Mouse (Mus musculus) cerebellum, adult 2 months (tissue): ENCODE data around the gene Ston1. TPM values are rescaled to one million over a fixed set of nuclear protein-coding genes. Genes with fewer than 3 reads are reported as not detected.

ENCODE experiments used
- DNase-seq, 2 experiments: peaks; one replicate each; pipeline ENCODE4 v3.0.0; 2021
- H3K27ac ChIP-seq: fragments of 200-500 bp; 2 replicates; pipeline ENCODE4 v1.5.1; 2012; ENCODE audit warnings: low read length, control low read depth, inconsistent platforms; ENCODE audit not compliant: insufficient read depth
- H3K27me3 ChIP-seq: fragments of 200-500 bp; 2 replicates; pipeline ENCODE4 v1.6.1; 2012; ENCODE audit warnings: inconsistent platforms, mild to moderate bottlenecking, low read length, moderate library complexity; ENCODE audit not compliant: control insufficient read depth, insufficient read depth
- H3K4me1 ChIP-seq: fragments of 200-500 bp; 2 replicates; pipeline ENCODE4 v1.6.1; 2011; ENCODE audit warnings: low read length; ENCODE audit not compliant: control insufficient read depth, insufficient read depth
- H3K4me3 ChIP-seq: fragments of 200-500 bp; replicated peaks from 2 replicates; pipeline ENCODE3; 2011; ENCODE audit warnings: mild to moderate bottlenecking, low read depth, low read length, control low read depth; ENCODE audit not compliant: insufficient read depth
- CTCF ChIP-seq: fragments of 200-500 bp; IDR thresholded peaks from 2 replicates; pipeline ENCODE4 v1.5.1; 2011; ENCODE audit warnings: low read depth, mild to moderate bottlenecking, control low read depth, low read length, moderate library complexity, borderline replicate concordance; ENCODE audit not compliant: insufficient read depth
- POLR2A ChIP-seq: fragments of 200-500 bp; IDR thresholded peaks from 2 replicates; pipeline ENCODE4 v1.6.1; 2011; ENCODE audit warnings: low read length, control low read depth, borderline replicate concordance; ENCODE audit not compliant: insufficient read depth
- WGBS: fragments of 180-500 bp; shearing (Covaris S2); methylation state at CpG from one replicate; pipeline ENCODE4 v1.1.7; 2018; 5-methylcytosine and 5-hydroxymethylcytosine counted together
- polyA plus RNA-seq: library from polyadenylated mRNA; depleted of rRNA; stranded (reverse); fragments of >200 nt; gene quantifications from 2 replicates; pipeline ENCODE4 v1.2.3, GENCODE M21; 2012

Gene Ston1
- polyA plus RNA-seq, 1 experiment = 2.9 TPM

DNA sequence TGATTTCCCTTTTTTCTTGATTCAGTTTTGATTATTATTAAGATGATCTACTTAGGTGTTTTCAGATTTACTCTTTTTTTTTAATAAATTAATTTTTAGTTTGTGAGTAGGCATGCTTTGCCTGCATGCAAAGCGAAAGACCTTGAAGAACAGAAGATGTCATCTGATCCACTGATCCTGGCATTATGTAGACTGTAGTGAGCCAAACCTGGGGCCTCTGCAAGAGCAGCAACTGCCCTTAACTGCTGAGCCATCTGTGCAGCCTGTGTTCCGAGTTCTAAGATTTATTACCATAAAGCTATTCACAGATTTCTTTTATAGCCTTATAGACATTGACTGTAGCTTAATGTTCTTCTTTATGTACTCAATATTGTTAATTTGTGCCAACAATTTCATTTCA lies 8.6 kb downstream of the Ston1 start:
- H3K4me1 ChIP-seq = no peaks in the 10 kb centered on the region
- H3K4me3 ChIP-seq = no peak overlapping the region
- no peaks in the 10 kb centered on the region for H3K27me3 ChIP-seq
- 26% methylated on average over 2 of the region's 2 CpGs for WGBS
- H3K27ac ChIP-seq = no peak overlapping the region
- TF ChIP-seq POLR2A = no peak
- TF ChIP-seq CTCF = no peak
- DNase-seq = no peak

DNA sequence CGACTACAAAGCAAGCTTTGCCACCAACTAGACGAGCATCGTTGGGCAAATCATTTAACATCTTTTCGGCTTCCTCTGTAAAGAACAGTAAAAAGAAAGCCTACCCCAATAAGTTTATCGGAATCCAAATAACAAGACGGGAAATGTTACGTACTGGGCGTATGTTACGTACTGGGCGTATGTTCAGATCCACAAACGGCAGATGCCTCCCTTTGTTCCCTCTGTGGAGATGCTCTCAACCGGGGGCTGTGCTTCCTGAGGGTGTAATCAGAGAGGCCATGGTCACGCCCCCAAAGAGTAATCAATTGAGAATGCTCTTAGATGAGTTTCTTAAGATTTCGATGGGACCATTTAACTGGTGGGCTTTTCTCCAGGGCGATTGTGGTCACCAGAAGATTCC lies 11.9 kb downstream of the Ston1 start:
- WGBS = 80% methylated on average over 15 of the region's 15 CpGs
- no peak overlapping the region for H3K27ac ChIP-seq
- DNase-seq = no peak
- H3K4me1 ChIP-seq = no peaks in the 10 kb centered on the region
- H3K27me3 ChIP-seq = no peaks in the 10 kb centered on the region
- no peak for TF ChIP-seq CTCF
- TF ChIP-seq POLR2A = no peak
- no peak overlapping the region for H3K4me3 ChIP-seq

DNA sequence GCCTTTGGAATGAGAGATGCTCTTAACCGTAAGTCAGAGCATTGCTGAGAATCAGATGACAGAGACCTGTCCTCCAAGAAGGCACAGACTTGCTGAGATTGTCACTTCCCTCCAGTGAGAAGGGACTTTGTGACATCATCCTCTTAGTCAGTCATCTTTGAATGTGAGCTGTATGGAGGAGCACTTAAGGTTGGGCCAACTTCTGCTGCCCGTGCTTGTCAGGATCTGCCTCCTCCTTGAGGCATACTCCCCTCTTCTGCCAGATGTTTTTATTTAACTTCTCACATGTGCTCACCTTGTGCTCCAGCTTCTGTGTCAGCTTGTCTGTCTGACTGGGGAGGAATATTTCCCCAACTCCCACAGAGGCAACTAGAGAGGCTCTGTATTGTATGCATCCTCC lies 13.6 kb downstream of the Ston1 start:
- DNase-seq = no peak
- 93% methylated on average over 2 of the region's 2 CpGs for WGBS
- TF ChIP-seq CTCF (no peak), POLR2A (no peak)
- no peaks in the 10 kb centered on the region for H3K27me3 ChIP-seq
- no peak overlapping the region for H3K27ac ChIP-seq
- no peak overlapping the region for H3K4me3 ChIP-seq
- no peaks in the 10 kb centered on the region for H3K4me1 ChIP-seq

DNA sequence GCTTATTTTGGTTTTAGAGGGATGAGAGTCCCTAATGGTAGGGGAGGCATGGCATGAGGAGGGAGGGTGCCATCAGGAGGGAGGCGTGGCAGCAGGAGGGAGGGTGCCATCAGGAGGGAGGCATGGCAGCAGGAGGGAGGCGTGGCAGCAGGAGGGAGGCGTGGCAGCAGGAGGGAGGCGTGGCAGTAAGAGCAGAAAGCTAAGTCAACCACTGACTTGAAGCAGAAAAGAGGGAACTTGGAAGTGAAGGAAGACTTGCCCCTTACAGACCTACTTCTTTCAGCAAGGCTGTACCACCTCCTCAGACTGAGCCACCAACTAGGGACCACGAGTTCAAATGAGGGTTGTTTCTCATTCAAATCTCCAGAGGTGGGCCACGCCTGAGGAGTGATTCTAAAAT lies 15.7 kb downstream of the Ston1 start:
- H3K4me1 ChIP-seq = no peaks in the 10 kb centered on the region
- WGBS = 64% methylated on average over 6 of the region's 6 CpGs
- no peak for DNase-seq
- no peak overlapping the region for H3K27ac ChIP-seq
- no peak for TF ChIP-seq CTCF
- no peak for TF ChIP-seq POLR2A
- H3K4me3 ChIP-seq = no peak overlapping the region
- no peaks in the 10 kb centered on the region for H3K27me3 ChIP-seq

DNA sequence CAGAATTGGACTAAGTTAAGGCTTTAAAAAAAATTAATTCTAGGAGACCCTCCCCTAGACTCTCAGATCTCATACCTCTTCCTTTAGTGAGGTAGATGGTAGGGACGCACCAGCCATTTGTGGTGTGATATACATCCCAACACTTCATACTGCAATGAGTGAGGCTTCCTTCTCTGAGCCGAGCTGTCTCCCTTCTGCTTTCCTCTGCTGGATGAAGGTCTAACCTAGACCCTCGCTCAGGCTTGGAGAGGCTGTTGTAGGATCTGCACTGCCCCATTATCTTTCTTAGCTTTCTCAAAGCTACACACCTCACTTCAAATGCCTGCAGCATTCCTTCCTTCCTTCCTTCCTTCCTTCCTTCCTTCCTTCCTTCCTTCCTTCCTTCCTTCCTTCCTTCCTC lies 16.2 kb downstream of the Ston1 start:
- H3K4me3 ChIP-seq = no peak overlapping the region
- no peaks in the 10 kb centered on the region for H3K27me3 ChIP-seq
- no peaks in the 10 kb centered on the region for H3K4me1 ChIP-seq
- H3K27ac ChIP-seq = no peak overlapping the region
- TF ChIP-seq POLR2A (no peak), CTCF (no peak)
- WGBS = 90% methylated on average over 3 of the region's 3 CpGs
- no peak for DNase-seq

DNA sequence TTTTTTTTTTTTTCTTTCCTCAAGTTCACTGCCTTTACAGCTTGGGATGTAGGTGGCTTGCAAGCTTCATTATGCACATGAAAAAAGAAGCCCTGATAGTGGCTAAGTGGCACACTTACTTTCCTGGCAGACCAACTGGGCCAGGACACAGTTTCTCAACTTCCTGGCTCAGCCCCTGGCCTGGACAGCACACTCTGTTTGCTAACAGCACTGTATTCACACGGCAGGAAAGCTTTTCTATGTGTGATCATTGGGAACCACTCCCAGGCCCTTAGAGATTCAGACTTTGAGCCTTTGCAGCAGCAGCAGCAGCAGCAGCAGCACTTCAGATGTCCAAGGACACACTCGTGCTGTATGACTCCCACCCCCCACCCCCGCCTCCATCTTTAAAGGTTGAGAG lies 16.8 kb downstream of the Ston1 start:
- Histone ChIP-seq H3K27me3 (no peaks in the 10 kb centered on the region), H3K4me3 (no peak overlapping the region), H3K4me1 (no peaks in the 10 kb centered on the region), H3K27ac (no peak overlapping the region)
- no peak for DNase-seq
- 52% methylated on average over 3 of the region's 3 CpGs for WGBS
- no peak for TF ChIP-seq CTCF
- TF ChIP-seq POLR2A = no peak

DNA sequence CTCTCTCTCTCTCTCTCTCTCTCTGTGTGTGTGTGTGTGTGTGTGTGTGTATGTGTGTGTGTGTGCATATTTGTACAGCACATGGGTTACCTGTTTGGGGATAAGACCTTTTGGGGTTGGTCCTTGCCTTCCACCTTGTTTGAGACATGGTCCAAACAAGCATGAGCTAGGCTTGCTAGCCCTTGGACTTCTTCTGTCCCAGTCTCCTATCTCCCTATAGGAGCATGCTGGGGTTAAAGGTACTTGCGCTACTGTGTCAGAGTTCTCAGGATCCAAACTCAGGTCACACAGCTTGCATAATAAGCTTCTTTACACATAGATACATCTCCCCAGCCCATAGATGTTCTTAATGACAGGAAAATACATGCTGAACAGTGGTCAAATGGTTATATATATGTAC lies 17.2 kb downstream of the Ston1 start:
- TF ChIP-seq POLR2A = no peak
- no peak for TF ChIP-seq CTCF
- DNase-seq = no peak
- WGBS = 100% methylated on average over 1 of the region's 1 CpGs

DNA sequence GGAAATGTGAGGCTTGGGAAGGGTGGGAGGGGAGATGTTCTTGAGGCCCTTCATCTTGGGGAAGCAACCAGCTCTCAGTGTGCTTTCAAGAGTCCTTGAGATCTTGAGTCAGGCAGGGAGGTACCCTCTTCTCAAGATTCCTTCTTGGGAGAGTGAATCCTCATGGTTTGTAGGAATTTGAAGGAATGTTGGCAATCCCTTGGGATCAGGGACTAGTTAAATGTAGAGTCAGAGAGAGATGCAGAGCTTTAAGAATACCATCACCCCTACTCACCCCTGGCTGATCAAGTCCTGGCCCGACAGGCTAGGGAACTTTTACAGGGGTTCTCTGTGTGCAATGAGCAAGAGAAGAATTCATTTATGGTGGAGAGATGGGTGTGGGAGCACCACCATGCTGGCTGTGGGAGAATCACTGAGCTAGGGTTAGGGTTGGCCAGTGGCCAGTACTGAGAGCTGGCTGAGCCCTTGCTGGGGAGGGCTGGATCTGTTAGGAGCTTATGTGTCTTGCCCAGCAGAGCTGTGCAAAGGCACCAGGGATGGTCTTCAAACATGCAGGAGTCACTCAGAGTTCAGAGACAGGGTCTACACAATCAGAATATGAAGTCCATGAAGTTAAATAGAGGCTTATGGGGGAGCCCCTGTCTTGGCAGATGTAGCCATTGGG lies 18.1 kb downstream of the Ston1 start:
- Histone ChIP-seq H3K27me3 (no peaks in the 10 kb centered on the region), H3K27ac (no peak overlapping the region), H3K4me1 (no peaks in the 10 kb centered on the region), H3K4me3 (no peak overlapping the region)
- WGBS = 83% methylated on average over 1 of the region's 1 CpGs
- TF ChIP-seq POLR2A (no peak), CTCF (no peak)
- DNase-seq = no peak

More for the DNA sequence above, 17.2 kb downstream of the Ston1 start:
- H3K4me3 ChIP-seq = no peak overlapping the region
- H3K27me3 ChIP-seq = no peaks in the 10 kb centered on the region
- no peaks in the 10 kb centered on the region for H3K4me1 ChIP-seq
- no peak overlapping the region for H3K27ac ChIP-seq
